ENCODE assay signal across 8 mouse cellular contexts in the genomic region with DNA sequence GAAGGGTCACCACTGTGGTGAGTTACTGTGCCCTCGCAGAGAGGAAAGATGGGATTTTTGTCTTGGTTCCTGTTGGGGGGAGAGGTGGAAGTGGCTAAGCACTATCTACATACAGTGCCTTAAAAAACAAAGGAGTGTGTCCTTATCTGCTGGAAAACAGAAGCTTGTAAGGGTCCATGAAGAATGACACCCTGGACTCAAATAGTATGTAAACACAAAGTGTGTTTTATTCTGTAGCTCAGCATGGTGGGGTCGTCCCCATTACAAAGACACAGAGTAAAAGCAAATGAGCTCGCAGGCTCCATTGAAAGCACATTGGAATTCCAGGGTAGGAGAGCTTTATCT. TPM values are rescaled to one million over a fixed set of nuclear protein-coding genes. Genes with fewer than 3 reads are reported as not detected.
A peak's percentile ranks its signal among the peaks of the same experiment; 100 is the strongest.
DNase-seq lines count a peak whose midpoint lies in the region; ATAC-seq and TF ChIP-seq lines count a peak whose summit lies in the region.

No protein-coding gene starts in this region.

- H3K4me3 ChIP-seq in lung, embryonic 14.5 days (ENCODE audit: low read depth, low read length), result peak overlapping the region; percentile 74
- H3K4me3 ChIP-seq in embryonic facial prominence, embryonic 13.5 days, result peak overlapping the region; percentile 66
- peak overlapping the region; percentile 72 for H3K4me3 ChIP-seq in intestine, postnatal 0 days (ENCODE audit: low read depth, low read length)
- peak overlapping the region; percentile 70 for H3K4me3 ChIP-seq in neural tube, embryonic 14.5 days (ENCODE audit: low read depth, low read length)

- peak overlapping the region; percentile 91 for H3K27ac ChIP-seq in lung, embryonic 14.5 days (ENCODE audit: low read depth)
- peak overlapping the region; percentile 75; the same call in 1 of the 2 replicates for H3K27ac ChIP-seq in embryonic facial prominence, embryonic 13.5 days
- H3K27ac ChIP-seq in intestine, postnatal 0 days (ENCODE audit: low read depth, low read length), result no peak overlapping the region
- peak overlapping the region; percentile 91 for H3K27ac ChIP-seq in neural tube, embryonic 14.5 days (ENCODE audit: low read depth, low read length)

- peak overlapping the region; percentile 87 for H3K9ac ChIP-seq in lung, embryonic 14.5 days
- H3K9ac ChIP-seq in embryonic facial prominence, embryonic 13.5 days, result peak overlapping the region; percentile 84
- peak overlapping the region; percentile 77; the same call in 1 of the 2 replicates for H3K9ac ChIP-seq in intestine, postnatal 0 days (ENCODE audit: low read depth, low read length)
- peak overlapping the region; percentile 80 for H3K9ac ChIP-seq in neural tube, embryonic 14.5 days (replicated peaks; ENCODE audit: low read depth, low read length)

- DNase-seq in lung, embryonic 14.5 days, result no peak
- no peak for DNase-seq in lung, postnatal 10 days
- DNase-seq in gastrocnemius, postnatal 25 days, result no peak
- DNase-seq in retina, postnatal 1 day, result no peak
- no peak for DNase-seq in spleen, postnatal 36 days (ENCODE audit: low spot score in 2 of 2)

- peak overlapping the region; percentile 85 for H3K4me2 ChIP-seq in lung, embryonic 14.5 days
- H3K4me2 ChIP-seq in embryonic facial prominence, embryonic 13.5 days, result peak overlapping the region; percentile 68
- peak overlapping the region; percentile 81 for H3K4me2 ChIP-seq in intestine, postnatal 0 days (replicated peaks; ENCODE audit: low read depth)
- peak overlapping the region; percentile 85 for H3K4me2 ChIP-seq in neural tube, embryonic 14.5 days (ENCODE audit: low read depth, low read length)

- H3K27me3 ChIP-seq in lung, embryonic 14.5 days (ENCODE audit: insufficient read depth, low read length), result no peaks in the 10 kb centered on the region
- H3K27me3 ChIP-seq in embryonic facial prominence, embryonic 13.5 days, result no peaks in the 10 kb centered on the region
- H3K27me3 ChIP-seq in intestine, postnatal 0 days (replicated peaks; ENCODE audit: control insufficient read depth, insufficient read depth, low read length), result no peaks in the 10 kb centered on the region
- no peaks in the 10 kb centered on the region for H3K27me3 ChIP-seq in neural tube, embryonic 14.5 days (ENCODE audit: control insufficient read depth, insufficient read depth, low read length)

- no peaks in the 10 kb centered on the region for H3K4me1 ChIP-seq in lung, embryonic 14.5 days (ENCODE audit: insufficient read depth)
- H3K4me1 ChIP-seq in embryonic facial prominence, embryonic 13.5 days, result peaks cover 18% of the 10 kb centered on the region
- no peaks in the 10 kb centered on the region for H3K4me1 ChIP-seq in intestine, postnatal 0 days (replicated peaks; ENCODE audit: control insufficient read depth, insufficient read depth, low read length)
- peaks cover 4% of the 10 kb centered on the region; the same call in 1 of the 2 replicates for H3K4me1 ChIP-seq in neural tube, embryonic 14.5 days (ENCODE audit: control insufficient read depth, insufficient read depth, low read length)

- peak; percentile 3; the same call in 1 of the 2 replicates for ATAC-seq in lung, embryonic 14.5 days (ENCODE audit: insufficient read depth)
- no peak for ATAC-seq in embryonic facial prominence, embryonic 13.5 days (ENCODE audit: insufficient number of reproducible peaks, insufficient read depth, low FRiP score, low TSS enrichment, low read depth)
- ATAC-seq in intestine, postnatal 0 days, result no peak
- ATAC-seq in neural tube, embryonic 14.5 days (ENCODE audit: low read depth), result no peak

- no peak for TF ChIP-seq CTCF in lung, embryonic 14.5 days (IDR thresholded peaks at IDR 0.05; ENCODE audit: low read depth)
- TF ChIP-seq CTCF in intestine, postnatal 0 days (IDR thresholded peaks at IDR 0.05; ENCODE audit: low read depth), result no peak

- H3K9me3 ChIP-seq in lung, embryonic 14.5 days (ENCODE audit: low read depth, low read length), result no peaks in the 10 kb centered on the region
- no peaks in the 10 kb centered on the region for H3K9me3 ChIP-seq in embryonic facial prominence, embryonic 13.5 days
- H3K9me3 ChIP-seq in intestine, postnatal 0 days (ENCODE audit: control insufficient read depth), result no peaks in the 10 kb centered on the region
- H3K9me3 ChIP-seq in neural tube, embryonic 14.5 days (ENCODE audit: control insufficient read depth, low read length), result no peaks in the 10 kb centered on the region

- no peaks in the 10 kb centered on the region for H3K36me3 ChIP-seq in lung, embryonic 14.5 days (ENCODE audit: insufficient read depth)
- 0 out of 2 replicates have a peak, but pooled peaks cover 4% of the 10 kb centered on the region for H3K36me3 ChIP-seq in embryonic facial prominence, embryonic 13.5 days
- H3K36me3 ChIP-seq in intestine, postnatal 0 days (ENCODE audit: control insufficient read depth, insufficient read depth), result no peaks in the 10 kb centered on the region
- H3K36me3 ChIP-seq in neural tube, embryonic 14.5 days (ENCODE audit: control insufficient read depth, insufficient read depth, low read length), result no peaks in the 10 kb centered on the region

- WGBS in lung, embryonic 14.5 days, result 36% methylated on average over 3 of the region's 3 CpGs
- 48% methylated on average over 3 of the region's 3 CpGs for WGBS in embryonic facial prominence, embryonic 13.5 days
- WGBS in intestine, postnatal 0 days, result 27% methylated on average over 3 of the region's 3 CpGs
- WGBS in neural tube, embryonic 14.5 days, result 37% methylated on average over 3 of the region's 3 CpGs

RNA-seq across cellular contexts. Expression of a gene that starts 0.8 kb away (rescaled TPM):
- polyA plus RNA-seq in lung, embryonic 14.5 days (2014; fragmentation: Nextera tagmentation; extraction: Ambion mirVana), result 20.4 and 22.8 TPM in 2 replicates
- polyA plus RNA-seq in embryonic facial prominence, embryonic 13.5 days (2015; fragmentation: Nextera tagmentation; extraction: Ambion mirVana), result 21.4 and 26.0 TPM in 2 replicates
- 4.1 and 7.5 TPM in 2 replicates for polyA plus RNA-seq in intestine, postnatal 0 days (2015; fragmentation: Nextera tagmentation; extraction: Ambion mirVana)
- polyA plus RNA-seq in neural tube, embryonic 14.5 days (2014; fragmentation: Nextera tagmentation; extraction: Ambion mirVana), result 18.8 and 22.1 TPM in 2 replicates
- total RNA-seq in gastrocnemius, postnatal 25 days (2021), result 1 to 10 TPM; 7.3 to 7.8 TPM

RNA-seq across cellular contexts. Expression of a gene that starts 45.0 kb away (rescaled TPM):
- polyA plus RNA-seq in lung, embryonic 14.5 days (2014; fragmentation: Nextera tagmentation; extraction: Ambion mirVana), result 291 and 294 TPM in 2 replicates
- 279 and 283 TPM in 2 replicates for polyA plus RNA-seq in embryonic facial prominence, embryonic 13.5 days (2015; fragmentation: Nextera tagmentation; extraction: Ambion mirVana)
- 44.3 and 44.9 TPM in 2 replicates for polyA plus RNA-seq in intestine, postnatal 0 days (2015; fragmentation: Nextera tagmentation; extraction: Ambion mirVana)
- 165 and 174 TPM in 2 replicates for polyA plus RNA-seq in neural tube, embryonic 14.5 days (2014; fragmentation: Nextera tagmentation; extraction: Ambion mirVana)
- 100 to 1,000 TPM; 110 to 117 TPM for total RNA-seq in gastrocnemius, postnatal 25 days (2021)

RNA-seq across cellular contexts. Expression of a gene that starts 45.3 kb away (rescaled TPM):
- polyA plus RNA-seq in lung, embryonic 14.5 days (2014; fragmentation: Nextera tagmentation; extraction: Ambion mirVana), result 47.0 and 48.8 TPM in 2 replicates
- polyA plus RNA-seq in embryonic facial prominence, embryonic 13.5 days (2015; fragmentation: Nextera tagmentation; extraction: Ambion mirVana), result 22.8 and 23.2 TPM in 2 replicates
- polyA plus RNA-seq in intestine, postnatal 0 days (2015; fragmentation: Nextera tagmentation; extraction: Ambion mirVana), result 6.5 and 7.3 TPM in 2 replicates
- polyA plus RNA-seq in neural tube, embryonic 14.5 days (2014; fragmentation: Nextera tagmentation; extraction: Ambion mirVana), result 12.8 and 13.4 TPM in 2 replicates
- total RNA-seq in gastrocnemius, postnatal 25 days (2021), result 10 to 100 TPM; 17.7 to 18.7 TPM
